Mouse (Mus musculus) liver, embryonic 16.5 days (tissue): Measurements from ENCODE around the gene A930004D18Rik. TPM values are rescaled to one million over a fixed set of nuclear protein-coding genes. Genes with fewer than 3 reads are reported as not detected.

Experiments used
- ATAC-seq: fragments of 200-750 bp; cut with Nextera tagmentation; 2 replicates; pipeline ENCODE4 v1.8.0; 2017; ENCODE audit warnings: low read depth, mild to moderate bottlenecking, moderate number of reproducible peaks, moderate library complexity
- H3K27ac ChIP-seq: fragments of 300-500 bp; sonication (generic); 2 replicates; pipeline ENCODE4 v1.5.1; 2014; ENCODE audit warnings: mild to moderate bottlenecking, low read length
- H3K27me3 ChIP-seq: fragments of 300-500 bp; sonication (generic); 2 replicates; pipeline ENCODE4 v1.6.1; 2014; ENCODE audit warnings: low read depth, low read length, mixed read lengths; ENCODE audit not compliant: control insufficient read depth, insufficient read depth
- H3K36me3 ChIP-seq: fragments of 300-500 bp; sonication (generic); 2 replicates; pipeline ENCODE4 v1.6.1; 2014; ENCODE audit warnings: mild to moderate bottlenecking; ENCODE audit not compliant: control insufficient read depth, insufficient read depth
- H3K4me1 ChIP-seq: fragments of 300-500 bp; sonication (generic); 2 replicates; pipeline ENCODE4 v1.6.1; 2014; ENCODE audit warnings: low read depth, low read length, mixed read lengths; ENCODE audit not compliant: control insufficient read depth
- H3K4me2 ChIP-seq: fragments of 300-500 bp; sonication (generic); 2 replicates; pipeline ENCODE4 v1.6.1; 2014; ENCODE audit warnings: low read depth, low read length, mixed read lengths
- H3K4me3 ChIP-seq: fragments of 300-500 bp; sonication (generic); 2 replicates; pipeline ENCODE4 v1.5.1; 2014; ENCODE audit warnings: low read depth, mild to moderate bottlenecking, low read length
- H3K9ac ChIP-seq: fragments of 300-500 bp; sonication (generic); 2 replicates; pipeline ENCODE4 v1.6.1; 2014; ENCODE audit warnings: low read depth, low read length
- H3K9me3 ChIP-seq: fragments of 300-500 bp; sonication (generic); replicated peaks from 2 replicates; pipeline ENCODE4 v1.6.1; 2016; ENCODE audit warnings: low read length; ENCODE audit not compliant: control insufficient read depth
- WGBS: fragments of 180-500 bp; shearing (Covaris S2); extraction: QIAGEN DNeasy Blood & Tissue Kit; methylation state at CpG from one replicate; pipeline ENCODE4 v1.1.7; 2014; ENCODE audit not compliant: insufficient replicate concordance; 5-methylcytosine and 5-hydroxymethylcytosine counted together
- polyA plus RNA-seq: library from polyadenylated mRNA; unstranded; fragments of >200 nt; fragmentation: Nextera tagmentation; extraction: Ambion mirVana; gene quantifications from 2 replicates; pipeline ENCODE4 v1.2.1, GENCODE M21; 2015

A930004D18Rik gene
- polyA plus RNA-seq, 1 experiment from 2014 or later: 1.4 TPM

GRCm38 (mm10) chr2:18063763-18064251 lies 26.3 kb upstream of the A930004D18Rik start:
- H3K4me3 ChIP-seq: peak overlapping the region; percentile 98
- peak overlapping the region; percentile 100 for H3K27ac ChIP-seq
- H3K9ac ChIP-seq: peak overlapping the region; percentile 99
- H3K4me2 ChIP-seq: peak overlapping the region; percentile 77
- 0% methylated on average over 18 of the region's 18 CpGs for WGBS
- peak; percentile 17 for ATAC-seq
- H3K9me3 ChIP-seq: no peaks in the 10 kb centered on the region
- H3K4me1 ChIP-seq: peaks cover 19% of the 10 kb centered on the region
- no peaks in the 10 kb centered on the region; the same call in 1 of the 2 replicates for H3K36me3 ChIP-seq
- H3K27me3 ChIP-seq: no peaks in the 10 kb centered on the region

DNA sequence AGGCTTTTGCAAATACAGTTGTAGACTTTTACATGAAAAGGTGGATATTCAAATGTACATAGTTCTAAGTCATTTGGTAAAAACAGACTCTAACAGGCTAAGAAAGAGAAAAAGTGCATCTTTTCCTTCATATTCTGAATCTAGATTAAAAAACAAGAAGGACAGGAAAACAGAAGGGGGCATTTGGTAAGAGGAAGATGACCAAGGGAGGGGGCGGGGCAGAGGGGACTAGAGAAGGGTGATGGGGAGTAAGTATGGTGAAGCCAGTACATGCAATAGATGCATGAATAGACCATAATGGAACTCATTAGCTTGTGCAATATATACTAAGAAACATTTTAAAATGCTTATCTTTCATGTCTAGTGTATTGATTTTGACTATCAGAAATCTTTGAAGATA lies 22.9 kb upstream of the A930004D18Rik start:
- ATAC-seq: no peak
- Histone ChIP-seq H3K27ac (no peak overlapping the region), H3K4me1 (peaks cover 15% of the 10 kb centered on the region), H3K9ac (no peak overlapping the region), H3K4me3 (no peak overlapping the region), H3K9me3 (no peaks in the 10 kb centered on the region), H3K4me2 (no peak overlapping the region), H3K27me3 (no peaks in the 10 kb centered on the region), H3K36me3 (no peaks in the 10 kb centered on the region)
- WGBS: 80% methylated on average over 1 of the region's 1 CpGs

DNA sequence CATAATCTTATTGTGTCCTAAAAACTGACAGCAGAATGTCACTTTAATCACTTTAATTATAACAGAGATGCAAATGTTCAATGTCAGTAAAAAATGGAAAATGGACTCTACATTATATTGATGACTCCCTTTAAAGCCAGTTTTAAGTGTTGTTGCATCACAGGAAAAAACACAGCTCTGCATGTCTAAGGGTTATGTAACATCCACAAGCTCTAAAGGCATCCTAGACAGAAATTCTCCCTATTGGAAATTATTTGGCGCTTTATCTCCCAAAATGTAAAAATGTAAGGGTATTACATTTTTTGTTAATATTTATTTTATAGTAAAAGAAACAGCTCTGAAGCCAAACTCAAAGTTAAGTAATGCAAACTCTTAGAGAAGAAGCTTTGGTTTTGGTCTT lies 22.4 kb upstream of the A930004D18Rik start:
- WGBS: 70% methylated on average over 1 of the region's 1 CpGs
- Histone ChIP-seq H3K4me1 (peaks cover 19% of the 10 kb centered on the region), H3K4me3 (no peak overlapping the region), H3K4me2 (no peak overlapping the region), H3K9ac (no peak overlapping the region), H3K9me3 (no peaks in the 10 kb centered on the region), H3K27me3 (no peaks in the 10 kb centered on the region), H3K36me3 (no peaks in the 10 kb centered on the region), H3K27ac (no peak overlapping the region)
- ATAC-seq: no peak

- no peak overlapping the region for H3K4me3 ChIP-seq
- H3K27me3 ChIP-seq: peaks cover 3% of the 10 kb centered on the region
- H3K9ac ChIP-seq: no peak overlapping the region
- no peak for ATAC-seq
- no peak overlapping the region for H3K4me2 ChIP-seq
- 32% methylated on average over 2 of the region's 2 CpGs for WGBS
- H3K9me3 ChIP-seq: no peaks in the 10 kb centered on the region
- H3K36me3 ChIP-seq: no peaks in the 10 kb centered on the region
- H3K4me1 ChIP-seq: peaks cover 19% of the 10 kb centered on the region
- no peak overlapping the region for H3K27ac ChIP-seq
These were observed 21.5 kb upstream of the A930004D18Rik start for GRCm38 (mm10) chr2:18059063-18059462.

DNA sequence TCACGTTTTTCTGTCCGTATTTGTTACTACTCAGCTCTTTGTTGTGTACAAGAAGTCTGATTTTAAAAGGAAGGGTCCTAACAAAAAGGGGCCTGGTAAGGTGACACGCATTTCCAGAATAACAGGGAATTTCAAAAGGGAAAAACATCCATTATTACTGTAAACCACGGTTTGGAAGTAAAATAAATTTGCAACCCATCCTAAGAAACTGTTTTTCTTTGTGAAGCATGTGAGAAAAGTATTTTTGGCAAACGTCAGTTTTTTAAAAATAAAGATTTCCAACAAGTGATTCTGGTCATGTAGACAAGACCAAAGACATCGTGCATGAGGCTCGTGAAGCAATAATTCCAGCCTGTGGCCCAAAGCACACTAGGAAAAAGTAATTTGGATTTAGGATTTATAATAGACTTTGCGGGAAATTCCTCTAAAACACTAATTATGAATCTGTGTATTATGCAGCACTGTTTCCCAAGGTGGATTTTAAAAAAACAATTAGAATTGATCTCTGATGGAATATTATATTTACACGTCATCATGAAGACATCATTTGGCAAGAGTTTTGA lies 20.7 kb upstream of the A930004D18Rik start:
- peak overlapping the region; percentile 93 for H3K9ac ChIP-seq
- WGBS: 28% methylated on average over 9 of the region's 9 CpGs
- ATAC-seq: no peak
- H3K36me3 ChIP-seq: no peaks in the 10 kb centered on the region
- peaks cover 7% of the 10 kb centered on the region for H3K27me3 ChIP-seq
- H3K4me1 ChIP-seq: peaks cover 19% of the 10 kb centered on the region
- peak overlapping the region; percentile 99 for H3K27ac ChIP-seq
- peak overlapping the region; percentile 87 for H3K4me2 ChIP-seq
- peak overlapping the region; percentile 78 for H3K4me3 ChIP-seq
- no peaks in the 10 kb centered on the region for H3K9me3 ChIP-seq

GRCm38 (mm10) chr2:18057336-18058145 lies 20.0 kb upstream of the A930004D18Rik start:
- peak overlapping the region; percentile 99 for H3K27ac ChIP-seq
- ATAC-seq: no peak
- no peaks in the 10 kb centered on the region for H3K9me3 ChIP-seq
- H3K4me1 ChIP-seq: peaks cover 19% of the 10 kb centered on the region
- H3K9ac ChIP-seq: peak overlapping the region; percentile 93
- peaks cover 8% of the 10 kb centered on the region for H3K27me3 ChIP-seq
- under 1% methylated on average over 48 of the region's 48 CpGs for WGBS
- no peaks in the 10 kb centered on the region for H3K36me3 ChIP-seq
- H3K4me3 ChIP-seq: peak overlapping the region; percentile 78
- peak overlapping the region; percentile 87 for H3K4me2 ChIP-seq

GRCm38 (mm10) chr2:18056786-18057255 lies 19.3 kb upstream of the A930004D18Rik start:
- peak overlapping the region; percentile 87 for H3K4me2 ChIP-seq
- ATAC-seq: peak; percentile 94
- no peaks in the 10 kb centered on the region for H3K36me3 ChIP-seq
- H3K9me3 ChIP-seq: no peaks in the 10 kb centered on the region
- peak overlapping the region; percentile 99 for H3K27ac ChIP-seq
- H3K9ac ChIP-seq: peak overlapping the region; percentile 93
- H3K27me3 ChIP-seq: peaks cover 9% of the 10 kb centered on the region
- under 1% methylated on average over 38 of the region's 50 CpGs for WGBS
- peaks cover 19% of the 10 kb centered on the region for H3K4me1 ChIP-seq
- peak overlapping the region; percentile 78 for H3K4me3 ChIP-seq

- Histone ChIP-seq H3K9me3 (no peaks in the 10 kb centered on the region), H3K4me3 (peak overlapping the region; percentile 78), H3K9ac (peak overlapping the region; percentile 93), H3K4me1 (peaks cover 19% of the 10 kb centered on the region), H3K27me3 (peaks cover 15% of the 10 kb centered on the region), H3K27ac (peak overlapping the region; percentile 99), H3K36me3 (no peaks in the 10 kb centered on the region), H3K4me2 (peak overlapping the region; percentile 87)
- WGBS: under 1% methylated on average over 44 of the region's 66 CpGs
- peak; percentile 12 for ATAC-seq
These were observed 18.6 kb upstream of the A930004D18Rik start for GRCm38 (mm10) chr2:18055929-18056785.
